Mouse (Mus musculus): Measurements from ENCODE around the gene Syt5. TPM values are rescaled to one million over a fixed set of nuclear protein-coding genes. Genes with fewer than 3 reads are reported as not detected.
A peak's percentile ranks its signal among the peaks of the same experiment; 100 is the strongest.

Gene Syt5
- polyA plus RNA-seq, 1 experiment from 2014 or later = 94.1 TPM

DNA sequence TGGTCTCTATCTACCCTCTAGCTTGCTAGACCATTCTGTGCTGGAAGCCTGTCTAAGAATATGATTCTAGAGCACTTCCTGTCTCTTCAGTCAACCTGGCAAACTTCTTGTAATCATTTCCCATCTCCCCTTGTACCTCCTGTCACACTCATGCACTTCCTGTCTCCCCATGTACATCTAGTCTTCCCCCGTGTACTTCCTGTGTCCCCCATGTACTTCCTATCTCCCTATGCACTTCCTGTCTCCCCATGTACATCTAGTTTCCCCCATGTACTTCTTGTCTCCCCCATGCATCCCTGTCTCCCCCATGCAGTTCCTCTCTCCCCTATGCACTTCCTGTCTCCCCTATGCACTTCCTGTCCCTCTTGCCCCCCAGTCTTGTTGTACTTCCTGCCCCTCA, 28.9 kb downstream of the Syt5 start:
- no peaks in the 10 kb centered on the region for H3K36me3 ChIP-seq

DNA sequence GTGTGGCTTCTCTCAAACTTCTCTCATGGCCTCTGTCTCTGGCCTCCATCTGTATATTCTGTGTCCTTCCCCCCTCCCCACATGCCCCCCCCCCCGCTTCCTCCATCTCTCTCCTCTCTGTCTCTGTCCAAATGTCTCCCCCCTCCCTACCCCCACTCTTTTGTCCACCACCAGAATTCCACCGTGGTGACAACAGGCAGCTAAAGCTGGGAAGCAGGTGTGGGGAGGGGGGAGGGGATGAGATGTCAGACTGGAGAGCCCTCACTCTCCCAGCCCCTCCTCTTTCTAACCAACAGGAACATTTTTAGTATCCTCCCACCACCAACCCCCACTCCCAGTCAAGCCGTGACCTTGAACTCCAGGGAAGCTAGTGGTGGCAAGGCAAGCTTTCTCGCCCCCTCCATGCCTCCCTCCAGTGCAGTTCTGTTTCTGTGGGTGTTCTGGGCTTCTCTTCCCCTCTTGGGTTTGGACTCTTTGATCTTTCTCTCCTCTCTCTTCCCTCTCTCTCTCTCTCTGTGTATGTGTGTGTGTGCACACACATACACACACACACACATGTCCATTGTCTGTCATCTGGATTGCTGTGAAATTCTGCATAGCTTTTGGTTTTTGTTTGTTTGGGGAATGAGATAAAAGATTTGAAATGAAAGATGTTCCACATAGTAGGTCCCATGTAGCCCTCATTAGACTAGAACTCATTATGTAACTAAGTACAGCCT, 30.9 kb downstream of the Syt5 start, which contains the start of gene Tnnt1:
Gene Tnnt1 (minus strand): TSS at position 51 of the 719 bp plus-strand sequence.
- Histone ChIP-seq H3K9ac (replicated peaks) (no peak within 1 kb of the TSS), H3K27me3 (replicated peaks) (peaks cover 7% of the 10 kb centered on the region), H3K4me1 (peaks cover 9% of the 10 kb centered on the region), H3K36me3 (no peaks in the 10 kb centered on the region), H3K9me3 (replicated peaks) (no peaks in the 10 kb centered on the region), H3K4me2 (no peak within 1 kb of the TSS), H3K27ac (replicated peaks) (no peak within 1 kb of the TSS), H3K4me3 (replicated peaks) (no peak within 1 kb of the TSS)
- ATAC-seq (ENCODE audit: low FRiP score) = no peak
- 14% methylated on average over 4 of the region's 4 CpGs for WGBS

More for the DNA sequence above, 28.9 kb downstream of the Syt5 start:
- Histone ChIP-seq H3K9me3 (replicated peaks) (no peaks in the 10 kb centered on the region), H3K4me3 (replicated peaks) (no peak overlapping the region), H3K4me1 (peaks cover 11% of the 10 kb centered on the region), H3K9ac (replicated peaks) (no peak overlapping the region), H3K27ac (replicated peaks) (no peak overlapping the region), H3K4me2 (no peak overlapping the region), H3K27me3 (replicated peaks) (peaks cover 14% of the 10 kb centered on the region)
- WGBS = 90% methylated on average over 1 of the region's 1 CpGs
- ATAC-seq (ENCODE audit: low FRiP score) = no peak

DNA sequence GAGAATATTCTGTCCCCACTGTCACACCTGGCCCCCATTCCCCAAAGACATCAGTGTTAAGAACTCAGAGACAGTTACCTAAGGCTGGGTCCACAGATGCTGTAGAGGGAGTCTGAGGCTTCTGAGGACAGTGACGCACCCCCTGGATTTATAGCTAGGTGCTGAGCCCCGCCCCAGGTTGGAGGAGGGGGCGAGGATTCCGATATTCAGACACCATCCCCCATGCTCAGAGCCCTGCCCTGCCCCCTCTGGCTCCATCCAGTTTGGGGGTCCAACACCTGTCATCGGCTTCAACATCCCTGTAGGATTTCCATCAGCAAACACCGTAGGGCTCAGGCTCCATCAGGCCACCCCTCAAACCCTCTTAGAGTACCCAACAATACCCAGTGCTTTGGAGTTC, 31.5 kb downstream of the Syt5 start:
- Histone ChIP-seq H3K9ac (replicated peaks) (no peak overlapping the region), H3K36me3 (no peaks in the 10 kb centered on the region), H3K9me3 (replicated peaks) (no peaks in the 10 kb centered on the region), H3K4me1 (peaks cover 3% of the 10 kb centered on the region), H3K27me3 (replicated peaks) (peaks cover 4% of the 10 kb centered on the region), H3K4me2 (no peak overlapping the region), H3K4me3 (replicated peaks) (no peak overlapping the region), H3K27ac (replicated peaks) (no peak overlapping the region)
- WGBS = 48% methylated on average over 6 of the region's 6 CpGs
- no peak for ATAC-seq (ENCODE audit: low FRiP score)

DNA sequence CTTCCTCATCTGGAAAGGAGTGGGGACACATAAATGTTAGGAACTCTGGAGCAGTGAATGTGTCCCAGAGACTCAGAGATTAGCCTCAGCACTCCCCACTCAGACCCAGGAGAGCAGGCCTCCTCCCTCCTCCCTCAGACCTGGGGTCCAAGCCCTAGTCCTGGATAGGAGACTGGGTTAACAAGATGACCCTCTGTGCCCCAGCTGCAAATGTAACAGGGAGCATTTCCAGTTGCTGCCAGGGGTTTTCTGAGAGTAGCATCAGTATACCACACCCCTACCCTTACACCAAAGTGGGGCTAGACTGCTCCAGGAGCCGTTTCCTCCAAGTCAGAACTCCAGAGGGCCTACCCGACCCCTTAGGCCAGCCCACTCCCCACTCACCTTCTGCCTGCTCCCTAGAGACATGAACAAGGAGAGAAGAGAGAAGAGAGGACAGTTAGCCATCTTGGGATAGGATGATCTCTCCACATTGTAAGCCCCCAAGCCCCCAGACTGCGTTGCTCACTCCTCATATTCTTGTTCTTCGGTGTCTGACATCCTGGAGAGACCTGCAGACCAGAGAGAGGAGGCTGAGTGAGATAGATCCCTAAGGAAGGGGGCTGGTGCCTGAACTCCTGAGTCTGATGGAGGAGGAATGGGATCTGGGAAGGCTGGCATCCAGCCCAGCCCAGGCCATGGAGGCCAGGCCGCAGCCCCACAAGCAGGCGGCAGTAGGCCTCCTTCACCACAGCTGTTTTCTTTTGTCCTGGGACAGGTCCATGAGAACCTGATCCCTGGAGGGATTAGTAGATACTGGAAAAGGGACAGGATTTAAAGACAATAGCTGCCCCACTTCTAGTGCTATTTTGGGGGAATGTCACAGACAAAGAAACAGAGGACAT, 33.3 kb downstream of the Syt5 start:
- 63% methylated on average over 6 of the region's 6 CpGs for WGBS
- no peak overlapping the region for H3K9ac ChIP-seq (replicated peaks)
- no peak for ATAC-seq (ENCODE audit: low FRiP score)

DNA sequence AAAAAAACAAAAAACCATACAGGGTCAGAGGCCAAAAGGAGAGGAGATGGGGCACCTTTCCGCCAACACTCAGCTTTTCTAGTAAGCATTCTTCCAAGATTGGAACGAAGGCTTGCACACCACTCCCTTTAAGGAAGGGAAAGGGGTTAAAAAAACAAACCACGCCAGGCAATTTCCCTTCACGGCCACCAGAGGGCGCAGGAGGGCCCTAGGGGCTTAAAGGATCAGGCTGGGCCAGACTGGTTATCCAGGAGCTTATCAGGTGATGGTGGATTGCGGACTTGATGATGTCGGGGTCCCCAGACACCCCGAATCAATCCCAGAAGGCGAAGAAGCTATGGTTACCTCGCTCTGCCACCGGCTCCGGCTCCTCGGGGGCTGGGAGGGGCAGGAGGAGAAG, 34.1 kb downstream of the Syt5 start:
- no peak overlapping the region for H3K4me2 ChIP-seq
- H3K27ac ChIP-seq (replicated peaks) = no peak overlapping the region
- no peak overlapping the region for H3K9ac ChIP-seq (replicated peaks)
- no peaks in the 10 kb centered on the region for H3K4me1 ChIP-seq
- H3K4me3 ChIP-seq (replicated peaks) = no peak overlapping the region
- H3K9me3 ChIP-seq (replicated peaks) = no peaks in the 10 kb centered on the region
- H3K27me3 ChIP-seq (replicated peaks) = peaks cover 3% of the 10 kb centered on the region; the same call in 1 of the 2 replicates
- 32% methylated on average over 13 of the region's 13 CpGs for WGBS
- no peaks in the 10 kb centered on the region for H3K36me3 ChIP-seq
- no peak for ATAC-seq (ENCODE audit: low FRiP score)

More for the DNA sequence above, 33.3 kb downstream of the Syt5 start:
- Histone ChIP-seq H3K4me2 (no peak overlapping the region), H3K36me3 (no peaks in the 10 kb centered on the region), H3K27me3 (replicated peaks) (no peaks in the 10 kb centered on the region), H3K9me3 (replicated peaks) (no peaks in the 10 kb centered on the region), H3K4me1 (no peaks in the 10 kb centered on the region), H3K27ac (replicated peaks) (no peak overlapping the region), H3K4me3 (replicated peaks) (no peak overlapping the region)

DNA sequence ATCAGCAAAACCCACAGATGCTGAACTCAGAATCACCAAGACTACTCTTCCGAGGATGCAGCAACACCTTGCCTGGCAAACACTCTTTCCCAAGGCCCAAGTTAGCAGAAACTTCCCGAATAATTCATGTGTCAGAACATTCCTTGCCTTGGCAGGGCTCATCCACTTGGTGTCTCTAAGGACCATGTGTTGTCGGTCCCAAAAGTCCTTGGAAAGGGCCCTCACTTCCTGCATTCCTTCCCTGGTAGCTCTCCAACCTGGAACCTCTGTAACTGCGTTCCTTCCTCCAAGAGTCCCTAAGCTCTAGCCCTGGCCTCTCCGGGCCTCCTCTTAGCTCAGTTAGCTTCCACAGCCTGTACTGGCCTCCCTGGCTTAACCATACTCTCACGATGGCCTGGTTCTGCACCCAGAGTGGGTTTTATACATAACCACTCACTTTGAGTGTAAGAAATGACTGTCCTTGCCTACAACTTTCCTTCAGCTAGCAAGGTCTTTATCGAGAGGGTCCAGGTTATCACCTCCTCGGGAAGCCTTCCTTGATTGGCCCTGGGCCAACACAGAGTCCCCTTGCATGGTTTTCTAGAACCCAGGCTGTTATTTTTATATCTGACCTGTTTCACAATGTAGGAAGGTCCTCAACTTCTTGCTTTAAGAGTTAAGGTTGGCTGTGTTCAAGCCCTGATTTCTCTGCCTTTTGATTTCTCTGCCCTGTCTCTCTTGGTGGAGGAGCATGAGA, 35.7 kb downstream of the Syt5 start:
- WGBS = 78% methylated on average over 8 of the region's 8 CpGs
- H3K27ac ChIP-seq (replicated peaks) = no peak overlapping the region
- H3K4me1 ChIP-seq = no peaks in the 10 kb centered on the region
- H3K9me3 ChIP-seq (replicated peaks) = no peaks in the 10 kb centered on the region
- no peak for ATAC-seq (ENCODE audit: low FRiP score)
- H3K27me3 ChIP-seq (replicated peaks) = peaks cover 3% of the 10 kb centered on the region; the same call in 1 of the 2 replicates
- no peaks in the 10 kb centered on the region for H3K36me3 ChIP-seq
- no peak overlapping the region for H3K9ac ChIP-seq (replicated peaks)
- no peak overlapping the region for H3K4me3 ChIP-seq (replicated peaks)
- no peak overlapping the region for H3K4me2 ChIP-seq

DNA sequence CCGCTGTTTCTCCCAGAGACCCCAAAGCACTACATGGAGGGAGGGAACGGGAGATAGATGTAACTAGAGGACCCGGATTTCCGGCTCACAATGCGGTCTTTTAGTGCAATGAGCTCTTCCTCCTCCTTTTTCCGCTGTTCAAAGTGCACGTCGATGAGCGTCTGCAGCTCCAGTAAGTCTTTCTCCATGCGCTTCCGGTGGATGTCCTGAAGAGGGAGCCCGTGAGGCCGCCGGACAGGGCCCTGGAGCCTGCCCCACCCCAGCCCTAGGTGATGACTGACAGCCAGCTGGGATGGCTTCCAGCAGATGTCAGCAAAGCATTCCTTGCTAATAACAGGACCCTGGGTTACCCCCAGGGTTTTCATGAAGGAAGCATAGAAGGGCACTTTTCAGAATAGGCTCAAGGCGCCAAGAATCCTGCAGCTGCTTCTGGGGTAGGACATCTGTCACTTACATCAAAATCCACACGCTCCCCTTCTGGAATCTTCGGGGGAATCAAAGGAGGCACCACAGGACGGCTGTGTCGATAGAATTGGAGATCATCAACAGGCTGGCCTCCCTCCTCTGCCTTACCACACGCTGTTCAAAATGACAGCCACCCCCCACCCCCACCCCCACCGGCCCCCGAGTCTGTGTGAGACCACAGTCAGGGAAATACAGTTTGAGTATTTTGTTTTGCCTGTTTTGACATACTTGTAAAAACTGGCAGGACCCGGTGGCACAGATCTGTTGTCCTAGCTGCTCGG, 37.3 kb downstream of the Syt5 start:
- WGBS = 20% methylated on average over 24 of the region's 24 CpGs
- no peak overlapping the region for H3K4me3 ChIP-seq (replicated peaks)
- no peak overlapping the region for H3K9ac ChIP-seq (replicated peaks)
- no peaks in the 10 kb centered on the region for H3K9me3 ChIP-seq (replicated peaks)
- H3K4me1 ChIP-seq = no peaks in the 10 kb centered on the region
- H3K27ac ChIP-seq (replicated peaks) = no peak overlapping the region
- ATAC-seq (ENCODE audit: low FRiP score) = peak; percentile 35
- peaks cover 3% of the 10 kb centered on the region; the same call in 1 of the 2 replicates for H3K27me3 ChIP-seq (replicated peaks)
- no peaks in the 10 kb centered on the region for H3K36me3 ChIP-seq
- 0 out of 2 replicates have a peak overlapping the region, but pooled peaks have one; percentile 9 for H3K4me2 ChIP-seq

DNA sequence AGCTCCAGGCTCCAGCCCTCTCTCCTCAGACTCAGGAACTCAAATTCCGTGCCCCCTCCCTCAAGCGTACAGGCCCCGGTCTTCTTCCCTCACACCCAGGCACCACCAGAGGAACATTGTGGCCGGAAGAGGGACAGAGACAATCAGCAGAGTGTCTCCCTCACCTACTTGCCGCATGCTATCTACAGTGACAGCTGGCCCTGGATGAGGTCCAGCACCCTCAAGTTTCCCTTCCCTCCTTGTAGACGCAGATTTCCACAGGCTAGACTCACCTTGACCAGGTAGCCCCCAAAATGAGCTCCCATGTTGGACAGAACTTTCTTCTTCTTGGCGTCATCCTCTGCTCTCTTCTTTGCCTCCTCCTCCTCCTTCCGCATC, 38.6 kb downstream of the Syt5 start:
- H3K36me3 ChIP-seq = no peaks in the 10 kb centered on the region
- H3K27ac ChIP-seq (replicated peaks) = no peak overlapping the region
- H3K4me3 ChIP-seq (replicated peaks) = no peak overlapping the region
- WGBS = 92% methylated on average over 8 of the region's 8 CpGs
- no peaks in the 10 kb centered on the region for H3K4me1 ChIP-seq
- H3K4me2 ChIP-seq = no peak overlapping the region
- ATAC-seq (ENCODE audit: low FRiP score) = no peak
- no peak overlapping the region for H3K9ac ChIP-seq (replicated peaks)
- H3K9me3 ChIP-seq (replicated peaks) = no peaks in the 10 kb centered on the region
- H3K27me3 ChIP-seq (replicated peaks) = peaks cover 3% of the 10 kb centered on the region; the same call in 1 of the 2 replicates

DNA sequence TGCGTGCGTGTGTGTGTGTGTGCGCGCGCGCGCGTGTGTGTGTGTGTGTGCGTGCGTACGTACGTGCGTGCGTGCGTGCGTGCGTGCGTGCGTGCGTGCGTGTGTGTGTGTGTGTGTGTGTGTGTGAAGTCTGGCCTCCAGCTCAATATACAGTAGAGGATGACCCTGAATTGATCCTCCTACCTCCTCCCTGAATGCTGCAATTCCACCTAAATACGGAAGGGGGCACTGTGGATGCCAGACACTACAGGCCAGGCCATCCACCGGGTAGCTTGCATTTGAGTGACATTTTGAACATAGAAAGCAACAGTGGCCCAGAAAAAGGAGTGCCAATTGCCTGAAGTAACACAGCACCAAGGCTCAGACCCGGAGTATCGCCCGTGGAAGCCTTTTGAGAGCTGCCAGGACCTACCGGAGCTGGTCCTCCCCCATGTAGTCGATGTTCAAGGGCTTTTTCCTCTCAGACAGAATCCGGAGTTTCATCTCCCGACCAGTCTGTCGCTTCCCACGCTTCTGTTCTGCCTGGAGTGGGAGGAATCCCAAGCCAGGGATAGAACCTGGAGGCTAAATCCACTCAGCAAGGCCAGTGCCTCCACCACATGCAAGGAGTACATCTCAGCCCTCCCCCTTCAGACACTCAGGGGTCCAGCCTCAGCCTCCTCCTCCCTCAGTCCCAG, 39.1 kb downstream of the Syt5 start:
- Histone ChIP-seq H3K4me1 (no peaks in the 10 kb centered on the region), H3K4me2 (no peak overlapping the region), H3K4me3 (replicated peaks) (no peak overlapping the region), H3K27ac (replicated peaks) (no peak overlapping the region), H3K27me3 (replicated peaks) (peaks cover 3% of the 10 kb centered on the region; the same call in 1 of the 2 replicates), H3K9me3 (replicated peaks) (no peaks in the 10 kb centered on the region), H3K9ac (replicated peaks) (no peak overlapping the region), H3K36me3 (no peaks in the 10 kb centered on the region)
- ATAC-seq (ENCODE audit: low FRiP score) = no peak
- 74% methylated on average over 27 of the region's 32 CpGs for WGBS

DNA sequence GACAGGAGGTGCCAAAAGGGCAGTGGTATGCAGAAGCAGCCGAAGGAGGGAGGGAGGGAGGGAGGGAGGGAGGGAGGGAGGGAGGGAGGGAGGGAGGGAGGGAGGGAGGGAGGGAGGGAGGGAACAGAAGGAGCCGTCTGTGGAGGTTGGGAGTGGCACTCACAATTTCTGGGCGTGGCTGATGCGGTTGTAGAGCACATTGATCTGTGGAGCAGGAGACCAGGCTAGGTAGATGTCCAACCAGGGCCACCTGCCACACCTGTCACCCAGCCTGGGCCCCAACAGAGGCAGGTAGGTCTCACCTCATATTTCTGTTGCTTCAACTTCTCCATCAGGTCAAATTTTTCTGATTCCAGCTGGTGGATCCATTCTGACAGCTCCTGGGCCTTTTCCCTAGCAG, 40.1 kb downstream of the Syt5 start:
- 68% methylated on average over 3 of the region's 4 CpGs for WGBS
- Histone ChIP-seq H3K36me3 (no peaks in the 10 kb centered on the region), H3K27ac (replicated peaks) (no peak overlapping the region), H3K9me3 (replicated peaks) (no peaks in the 10 kb centered on the region), H3K4me2 (no peak overlapping the region), H3K4me1 (peaks cover 8% of the 10 kb centered on the region), H3K4me3 (replicated peaks) (no peak overlapping the region), H3K9ac (replicated peaks) (no peak overlapping the region), H3K27me3 (replicated peaks) (peaks cover 3% of the 10 kb centered on the region; the same call in 1 of the 2 replicates)
- ATAC-seq (ENCODE audit: low FRiP score) = no peak

All from neural tube, embryonic 15.5 days (tissue).